Mouse (Mus musculus): ENCODE measurements around the gene Slc30a2.
A peak's percentile ranks its signal among the peaks of the same experiment; 100 is the strongest.
"Not testable (repeated sequence)": the region's sequence is repeated elsewhere in the genome, so short reads cannot be mapped to it uniquely, and the experiment has no call there.

The Slc30a2 gene

DNA sequence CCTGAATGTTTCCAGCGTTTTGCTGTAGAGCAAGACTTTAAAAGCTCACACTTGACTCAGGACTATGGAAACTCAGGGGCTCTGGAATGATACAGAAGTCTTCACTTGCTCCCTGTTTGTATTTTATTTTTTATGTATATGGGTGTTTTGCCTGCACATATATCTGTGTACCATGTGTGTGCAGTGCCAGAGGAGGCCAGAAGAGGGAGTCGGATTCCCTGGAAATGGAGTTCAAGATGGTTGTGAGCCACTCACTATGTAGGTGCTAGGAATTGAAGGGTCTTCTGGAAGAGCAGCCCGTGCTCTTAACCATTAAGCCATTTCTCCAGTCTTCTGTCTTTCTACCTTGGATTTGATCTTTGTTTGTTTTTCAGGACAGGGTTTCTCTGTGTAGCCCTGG, 21.5 kb upstream of the Slc30a2 start:
- DNase-seq (ENCODE audit: low spot score), result no peak

DNA sequence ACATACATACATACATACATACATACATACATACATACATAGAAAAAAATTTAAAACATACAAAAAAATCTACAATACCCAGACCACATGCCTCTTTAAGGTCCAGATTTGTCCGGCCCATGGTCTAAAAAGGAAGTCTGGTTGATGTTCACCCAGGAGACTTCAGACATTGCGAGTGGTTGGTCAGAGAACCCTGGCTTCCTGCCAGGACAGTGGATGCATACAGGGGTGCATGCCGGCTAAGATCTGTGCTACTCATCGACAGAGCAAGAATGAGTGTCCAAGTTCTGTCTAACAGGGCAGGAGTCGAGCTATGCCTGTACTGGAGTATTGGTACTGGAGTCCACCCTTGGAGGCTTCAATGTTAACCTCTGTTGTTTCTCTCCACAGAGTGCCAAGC, 18.3 kb upstream of the Slc30a2 start:
- no peak for DNase-seq (ENCODE audit: low spot score)

DNA sequence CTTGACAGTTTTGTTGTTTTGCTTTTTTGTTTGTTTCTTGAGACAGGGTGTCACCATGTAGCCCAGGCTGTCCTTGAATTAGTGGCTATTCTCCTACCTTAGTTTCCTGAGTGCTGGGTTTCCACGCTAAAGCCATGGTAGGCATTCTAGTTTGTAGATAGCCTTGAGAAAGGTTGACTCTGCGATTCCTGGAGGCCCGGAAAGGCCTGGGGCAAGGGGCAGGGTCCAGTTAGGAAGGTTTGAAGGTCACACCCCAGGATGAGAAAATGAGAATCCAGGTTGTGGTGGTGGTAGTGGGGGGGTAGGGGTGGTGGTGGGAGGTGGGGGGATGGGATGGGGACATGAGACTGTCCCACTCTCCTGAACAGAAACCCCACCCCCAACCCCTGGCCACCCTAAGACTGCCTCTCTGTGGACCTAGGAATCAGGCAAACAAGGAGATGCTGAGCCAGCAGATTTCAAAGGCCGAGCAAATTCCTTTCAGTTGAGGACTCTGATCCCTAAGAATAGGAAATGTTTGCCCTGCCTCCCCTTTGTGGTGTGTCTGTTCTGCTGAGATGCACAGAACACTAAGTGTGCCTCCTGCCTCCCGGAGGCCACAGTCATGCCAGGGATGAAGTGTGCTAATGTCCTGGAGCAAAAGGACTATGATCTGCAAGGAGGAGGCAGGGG, 16.0 kb upstream of the Slc30a2 start:
- DNase-seq (ENCODE audit: low spot score), result no peak

DNA sequence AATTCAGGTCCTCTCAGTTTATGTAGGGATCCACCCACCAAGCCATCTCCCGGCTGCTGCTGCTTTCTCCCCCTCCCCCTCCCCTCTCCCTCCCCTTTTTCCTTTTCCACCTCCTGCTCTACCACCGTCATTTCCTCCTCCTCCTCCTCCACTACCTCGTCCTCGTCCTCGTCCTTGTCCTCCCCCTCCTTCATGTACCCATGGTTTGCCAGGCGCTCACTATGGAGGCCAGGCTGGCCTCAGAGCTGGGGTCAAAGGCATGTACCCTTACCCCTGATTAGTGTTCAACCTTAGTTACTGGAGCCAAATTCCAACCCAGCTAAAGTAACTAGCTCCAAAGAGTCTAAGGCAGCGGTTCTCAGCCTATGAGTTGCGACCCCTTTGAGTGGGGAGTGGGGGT, 14.8 kb upstream of the Slc30a2 start:
- no peak for DNase-seq (ENCODE audit: low spot score)

DNA sequence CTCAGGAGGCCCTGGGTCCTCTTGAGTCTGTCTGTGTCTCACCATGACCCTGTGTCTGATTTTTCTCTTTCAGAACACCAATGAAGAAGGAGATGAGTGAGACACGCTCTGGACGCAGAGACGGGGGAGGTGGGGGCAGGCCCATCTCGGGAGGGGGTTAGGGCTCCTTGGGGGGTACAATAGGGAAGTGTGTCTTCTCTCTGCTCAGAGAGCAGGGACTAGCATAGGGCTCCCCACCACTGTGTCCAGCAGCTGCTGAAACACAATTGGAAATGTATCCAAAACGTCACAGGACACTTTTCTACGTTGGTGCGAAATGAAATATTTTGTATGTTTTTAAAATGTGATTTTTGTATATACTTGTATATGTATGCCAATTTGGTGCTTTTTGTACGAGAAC, 14.1 kb upstream of the Slc30a2 start:
- DNase-seq (ENCODE audit: low spot score), result no peak

DNA sequence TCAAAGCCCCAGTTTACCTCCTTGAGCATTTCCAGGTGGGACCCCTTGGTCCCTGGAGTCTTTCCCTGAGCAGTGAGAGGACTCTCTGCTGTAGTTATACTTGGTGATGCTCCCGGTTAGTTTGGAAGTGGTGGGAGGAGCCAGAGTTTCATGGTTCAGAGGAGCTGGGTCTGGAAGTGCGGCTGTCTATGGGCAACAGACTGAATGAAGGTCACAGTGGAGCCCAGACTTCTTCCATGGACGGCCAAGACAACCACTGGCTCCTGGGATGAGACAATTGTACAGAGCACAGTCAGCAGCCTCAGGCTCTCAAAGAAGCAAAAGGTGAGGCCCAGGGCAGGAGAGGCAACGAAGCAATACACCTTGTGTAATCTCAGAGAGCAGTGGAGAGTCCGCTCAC, 12.7 kb upstream of the Slc30a2 start:
- DNase-seq (ENCODE audit: low spot score), result no peak

DNA sequence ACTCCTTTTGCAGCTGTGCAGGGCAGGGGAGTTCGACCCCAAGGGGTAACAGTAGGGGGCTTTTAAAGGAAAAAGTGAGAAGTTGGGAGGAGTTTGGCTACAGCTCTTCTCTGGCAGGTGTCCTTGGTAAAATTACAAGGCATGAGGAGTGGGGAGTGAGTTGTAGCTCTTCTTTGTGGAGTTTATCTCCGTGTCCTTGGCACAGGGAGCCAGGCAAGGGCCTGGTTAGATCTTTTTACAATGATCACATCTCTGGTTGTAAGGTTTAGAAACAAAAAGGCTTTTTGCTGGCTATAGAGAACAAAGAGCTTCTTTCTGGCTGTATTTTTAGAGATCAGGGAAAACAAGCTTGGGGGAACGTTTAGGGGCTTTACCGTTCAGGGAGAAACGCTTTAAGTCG, 1.8 kb upstream of the Slc30a2 start:
- DNase-seq (ENCODE audit: low spot score), result not testable (repeated sequence)

DNA sequence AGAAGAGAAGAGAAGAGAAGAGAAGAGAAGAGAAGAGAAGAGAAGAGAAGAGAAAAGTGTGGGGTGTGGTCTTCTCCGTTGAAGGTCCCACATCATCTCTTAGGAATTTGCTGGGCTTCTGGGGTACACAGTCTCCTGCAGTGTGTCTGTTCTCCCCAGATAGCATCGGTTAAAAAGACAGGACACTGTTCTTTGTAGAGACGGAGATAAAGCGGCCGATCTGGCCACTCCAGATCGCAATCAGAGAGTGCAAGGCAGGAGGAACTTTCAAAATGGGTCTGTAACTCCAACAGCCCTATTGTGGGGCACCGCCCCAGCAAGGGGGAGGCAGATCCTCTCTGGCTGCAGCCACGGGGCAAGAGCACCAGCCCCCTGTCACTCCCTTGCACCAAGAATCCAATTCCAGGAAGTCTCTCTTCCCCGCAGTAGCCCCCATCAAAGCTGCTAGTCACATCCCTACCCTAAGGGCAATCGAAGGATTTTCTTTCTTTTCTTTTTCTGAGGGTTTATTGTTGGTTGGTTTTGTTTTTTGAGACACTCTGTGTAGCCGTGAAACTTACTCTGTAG, 685 bp upstream of the Slc30a2 start:
- peak; percentile 14 for DNase-seq (ENCODE audit: low spot score)

DNA sequence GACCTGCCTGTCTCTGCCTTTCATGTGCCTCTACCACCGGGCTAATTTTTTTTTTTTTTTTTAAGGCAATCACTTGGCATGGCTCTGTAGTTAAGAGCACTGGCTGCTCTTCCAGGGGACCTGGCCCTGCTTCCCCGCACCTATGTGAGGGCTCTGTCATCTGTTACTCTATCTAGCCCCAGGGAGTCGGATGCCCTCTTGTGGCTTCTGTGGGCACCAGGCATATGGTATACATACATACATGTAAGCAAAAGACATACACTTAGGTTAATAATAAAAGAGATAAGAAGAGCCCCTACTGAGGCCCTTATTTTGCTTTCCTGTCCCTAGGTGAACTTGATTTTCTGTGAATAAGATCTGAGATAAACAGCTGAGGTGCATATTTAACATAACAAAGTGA, 1.6 kb downstream of the Slc30a2 start:
- no peak for DNase-seq (ENCODE audit: low spot score)

DNA sequence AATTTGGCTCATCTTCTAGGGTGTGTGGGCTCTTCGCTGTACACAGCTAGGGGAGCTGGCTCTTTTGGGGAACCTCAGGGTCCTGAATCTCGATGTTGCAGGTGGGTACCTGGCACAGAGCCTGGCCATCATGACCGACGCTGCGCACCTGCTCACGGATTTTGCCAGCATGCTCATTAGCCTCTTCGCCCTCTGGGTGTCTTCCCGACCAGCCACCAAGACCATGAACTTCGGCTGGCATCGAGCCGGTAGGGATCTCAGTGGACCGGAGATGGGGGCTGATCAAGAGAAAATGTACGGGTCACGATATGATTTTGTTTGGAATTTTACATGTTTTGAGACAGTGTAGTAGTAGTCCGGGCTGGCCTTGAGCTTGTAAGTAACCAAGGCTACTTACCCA, 2.8 kb downstream of the Slc30a2 start:
- DNase-seq (ENCODE audit: low spot score), result no peak

DNA sequence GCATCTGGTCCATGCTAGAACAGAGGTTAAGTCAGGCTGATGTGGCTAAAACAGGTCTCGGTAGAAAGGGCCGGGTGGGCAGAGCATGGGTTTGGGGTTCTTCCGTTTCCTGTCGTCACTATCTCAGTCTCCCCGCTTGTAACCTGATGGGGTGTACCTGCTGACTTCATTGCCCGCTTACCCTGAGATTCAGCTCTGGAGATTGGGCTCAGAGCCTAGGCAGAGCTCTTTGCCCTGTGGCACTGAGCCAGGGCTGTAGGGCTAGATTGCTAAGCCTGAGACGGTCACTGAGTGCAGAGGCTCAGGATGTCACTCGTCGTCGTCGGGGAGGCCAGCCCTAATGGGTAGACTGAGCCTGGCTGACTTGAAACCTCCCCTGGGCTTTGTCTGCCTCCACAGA, 5.1 kb downstream of the Slc30a2 start:
- no peak for DNase-seq (ENCODE audit: low spot score)

DNA sequence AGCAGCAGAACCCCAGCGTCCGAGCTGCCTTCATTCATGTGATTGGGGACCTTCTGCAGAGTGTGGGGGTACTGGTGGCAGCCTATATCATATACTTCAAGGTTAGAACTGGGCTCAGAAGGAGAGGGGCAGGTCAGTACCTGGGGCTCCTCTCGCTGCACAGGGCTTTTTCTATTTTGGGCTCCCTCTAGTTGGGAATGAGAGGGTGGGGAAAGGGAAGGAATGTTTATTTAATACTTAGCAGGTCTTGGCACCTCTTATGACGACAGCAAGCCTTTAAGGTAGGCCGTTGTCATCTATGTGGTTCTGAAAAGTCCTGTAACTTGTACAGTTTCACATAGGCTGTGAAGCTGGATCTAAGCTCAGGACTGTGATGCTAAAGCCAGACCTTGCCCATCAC, 5.6 kb downstream of the Slc30a2 start:
- DNase-seq (ENCODE audit: low spot score), result no peak

DNA sequence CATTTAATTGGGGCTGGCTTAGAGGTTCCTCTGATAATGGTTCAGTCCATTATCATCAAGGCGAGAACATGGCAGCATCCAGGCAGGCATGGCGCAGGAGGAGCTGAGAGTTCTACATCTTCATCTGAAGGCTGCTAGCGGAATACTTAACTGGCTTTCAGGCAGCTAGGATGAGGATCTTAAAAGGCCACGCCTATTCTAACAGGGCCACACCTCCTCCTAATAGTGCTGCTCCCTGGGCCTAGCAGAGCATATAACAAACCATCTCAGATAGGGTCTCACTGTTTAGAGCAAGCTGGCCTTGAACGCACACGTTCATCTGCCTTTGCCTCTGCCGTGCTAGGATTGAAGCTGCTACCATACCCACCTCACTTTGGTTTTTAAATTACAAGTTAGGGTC, 6.8 kb downstream of the Slc30a2 start:
- no peak for DNase-seq (ENCODE audit: low spot score)

DNA sequence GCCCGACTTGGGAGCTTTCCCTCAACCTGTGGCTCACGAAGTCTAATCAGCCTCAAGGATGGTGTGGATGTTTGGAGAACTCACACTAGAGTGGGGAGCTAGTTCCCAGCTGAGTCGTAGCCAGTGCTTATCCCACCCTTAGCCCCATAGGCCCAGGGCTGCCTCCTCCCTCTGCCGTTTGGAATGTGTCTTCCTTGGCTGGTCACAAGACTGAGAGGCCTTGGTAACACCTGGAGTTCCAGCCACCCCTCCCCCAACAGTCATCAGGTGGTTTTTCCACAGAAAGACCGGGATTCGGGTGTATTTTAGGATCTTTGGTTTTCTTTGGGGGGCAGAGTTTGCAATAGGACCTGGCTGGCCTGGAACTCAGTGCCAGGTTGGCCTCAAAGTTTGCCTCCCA, 7.7 kb downstream of the Slc30a2 start:
- no peak for DNase-seq (ENCODE audit: low spot score)

DNA sequence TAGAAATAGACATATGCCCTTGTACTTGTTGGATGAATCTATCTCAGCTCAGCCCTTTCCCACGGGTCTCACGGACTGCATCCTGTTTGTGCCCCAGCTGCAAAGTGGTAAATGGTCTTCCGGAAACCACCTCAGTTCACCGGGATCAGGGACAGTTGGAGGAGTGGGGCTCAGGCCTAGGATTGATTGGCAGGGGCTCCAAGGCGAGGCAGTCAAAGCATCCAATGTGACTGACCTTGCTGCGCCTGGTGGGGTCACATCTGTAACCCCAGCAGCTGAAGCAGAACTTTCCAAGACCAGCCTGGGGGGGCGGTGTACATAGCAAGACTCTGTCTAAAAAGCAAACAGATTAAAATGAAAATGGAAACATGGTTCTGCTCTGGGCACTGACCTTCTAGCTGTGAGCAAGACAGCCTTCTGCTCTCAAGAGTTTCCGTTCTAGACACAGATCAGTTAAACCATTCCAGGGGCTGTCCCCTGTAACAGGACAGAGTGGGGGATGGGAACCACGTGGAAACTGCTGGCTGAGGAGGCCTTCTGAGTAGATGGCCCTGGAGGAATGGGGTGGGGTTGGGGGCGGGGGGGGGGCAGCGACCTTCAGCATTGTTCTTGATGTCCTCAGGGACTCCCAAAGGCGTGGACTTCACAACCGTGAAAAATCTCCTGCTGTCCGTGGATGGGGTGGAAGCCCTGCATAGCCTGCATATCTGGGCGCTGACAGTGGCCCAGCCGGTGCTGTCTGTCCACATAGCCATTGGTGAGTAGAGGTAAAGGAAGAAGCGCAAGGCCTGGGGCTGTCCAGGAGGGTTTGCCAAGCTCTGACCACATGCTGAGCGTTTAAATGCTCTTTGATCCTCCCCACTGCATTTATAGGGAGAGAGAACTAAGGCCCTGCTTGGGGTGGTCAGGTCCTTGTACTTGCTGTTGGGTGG, 8.6 kb downstream of the Slc30a2 start:
- peak; percentile 54 for DNase-seq (ENCODE audit: low spot score)

DNA sequence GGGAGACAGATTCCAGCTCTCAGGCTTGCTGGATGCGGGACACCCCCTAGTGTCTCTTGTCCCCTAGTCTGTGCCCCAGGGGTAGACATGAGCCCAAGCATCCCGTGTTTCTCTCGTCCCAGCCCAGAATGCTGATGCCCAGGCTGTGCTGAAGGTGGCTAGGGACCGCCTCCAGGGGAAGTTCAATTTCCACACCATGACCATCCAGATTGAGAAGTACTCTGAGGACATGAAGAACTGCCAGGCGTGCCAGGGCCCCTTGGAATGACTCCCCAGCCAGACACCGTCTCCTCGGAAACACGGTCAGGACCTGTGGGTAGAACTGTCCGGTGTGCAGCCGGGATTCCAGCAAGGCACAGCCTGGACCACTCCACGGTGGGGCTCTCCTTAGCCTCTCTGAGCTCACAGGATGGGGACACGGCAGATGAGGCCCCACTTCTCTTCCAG, 9.3 kb downstream of the Slc30a2 start:
- DNase-seq (ENCODE audit: low spot score), result no peak

DNA sequence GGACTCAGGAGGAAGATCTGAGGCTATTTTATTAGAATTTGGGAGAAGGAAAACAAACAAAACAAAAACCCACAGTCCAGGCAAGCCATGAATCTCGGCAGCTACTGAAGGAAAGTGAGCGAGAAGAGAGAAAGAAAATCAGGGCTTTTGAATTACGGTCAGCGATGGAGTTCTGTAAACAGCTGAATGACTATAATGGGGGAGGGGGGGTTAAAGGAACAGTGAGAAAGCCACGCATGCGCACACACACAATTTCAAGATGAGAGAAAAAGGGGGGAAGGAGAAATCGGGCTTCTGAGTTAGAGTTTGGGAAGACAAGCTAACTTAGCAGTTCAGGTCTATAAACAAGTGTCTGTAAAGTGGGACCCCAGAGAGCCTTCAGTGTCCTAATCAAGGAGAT, 9.9 kb downstream of the Slc30a2 start:
- no peak for DNase-seq (ENCODE audit: low spot score)

DNA sequence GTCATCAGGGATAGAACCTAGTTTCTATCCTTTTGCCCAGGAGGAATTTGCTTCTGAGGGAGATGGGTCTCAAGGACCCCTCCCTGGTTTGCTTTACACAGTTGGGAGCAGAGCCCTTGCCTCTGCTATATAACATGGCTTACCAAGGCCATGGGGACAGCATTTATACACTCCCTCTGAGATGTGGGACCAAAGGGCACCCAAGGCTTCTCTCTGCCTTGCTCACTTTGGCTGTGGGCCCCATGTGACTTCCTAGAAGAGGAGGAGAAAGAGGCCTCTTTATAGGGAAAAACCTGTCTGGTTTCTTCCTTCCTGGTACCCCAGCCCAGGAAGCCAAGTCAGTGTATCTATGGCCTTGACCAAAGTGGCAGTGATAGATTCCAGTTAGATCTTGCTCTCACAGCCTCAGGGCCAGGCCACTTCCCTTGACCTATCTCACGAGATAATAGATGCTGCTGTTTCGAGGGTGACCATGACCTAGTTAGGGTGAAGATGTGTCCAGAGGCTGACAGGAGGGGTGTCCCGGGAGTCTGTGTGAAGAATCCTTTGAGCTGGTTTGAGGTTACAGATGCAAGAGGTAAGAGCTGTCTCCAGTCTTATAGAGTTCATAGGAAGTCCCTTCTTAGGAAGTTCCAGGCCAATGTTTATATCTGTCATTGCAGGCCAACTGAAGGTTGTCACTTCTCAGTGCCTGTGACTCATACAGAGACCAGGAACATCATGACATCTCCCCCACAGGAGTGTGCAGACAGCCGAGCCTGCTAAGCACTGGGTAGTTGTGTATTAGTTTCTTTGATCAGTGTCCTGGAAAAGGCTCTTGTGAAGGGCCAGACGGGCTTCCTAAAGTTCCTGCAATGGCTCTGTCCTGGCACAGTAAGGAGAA, 10.8 kb downstream of the Slc30a2 start:
- no peak for DNase-seq (ENCODE audit: low spot score)

DNA sequence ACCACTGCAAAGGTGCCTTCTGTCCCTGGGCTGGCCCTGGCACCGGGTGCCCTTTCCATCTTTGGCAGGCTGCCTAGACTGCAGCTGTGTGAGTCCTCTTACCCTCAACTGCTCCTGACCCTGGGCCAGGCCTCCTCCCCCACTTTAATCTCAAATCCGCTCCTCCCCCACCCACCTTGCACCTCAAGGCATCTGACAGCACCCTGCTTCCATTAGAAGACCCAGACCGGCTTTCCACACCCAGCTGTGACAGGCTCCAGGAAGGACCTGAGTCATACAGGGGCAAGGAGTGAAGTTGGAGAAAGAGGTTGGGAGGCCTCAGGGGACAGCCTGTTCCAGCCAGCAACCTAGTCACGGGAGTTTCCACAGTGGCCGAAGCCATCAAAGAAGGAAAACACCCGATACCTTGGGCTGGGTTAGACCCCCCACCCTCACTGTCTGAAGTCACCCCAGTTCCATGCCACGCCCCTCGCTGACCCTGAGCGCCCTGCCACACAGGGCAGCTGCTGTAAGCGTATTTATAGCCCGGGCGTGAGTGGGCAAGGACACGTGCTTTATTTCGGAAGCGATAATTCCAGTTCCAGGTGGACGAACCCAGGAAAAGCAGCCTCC, 13.0 kb downstream of the Slc30a2 start:
- DNase-seq (ENCODE audit: low spot score), result no peak

DNA sequence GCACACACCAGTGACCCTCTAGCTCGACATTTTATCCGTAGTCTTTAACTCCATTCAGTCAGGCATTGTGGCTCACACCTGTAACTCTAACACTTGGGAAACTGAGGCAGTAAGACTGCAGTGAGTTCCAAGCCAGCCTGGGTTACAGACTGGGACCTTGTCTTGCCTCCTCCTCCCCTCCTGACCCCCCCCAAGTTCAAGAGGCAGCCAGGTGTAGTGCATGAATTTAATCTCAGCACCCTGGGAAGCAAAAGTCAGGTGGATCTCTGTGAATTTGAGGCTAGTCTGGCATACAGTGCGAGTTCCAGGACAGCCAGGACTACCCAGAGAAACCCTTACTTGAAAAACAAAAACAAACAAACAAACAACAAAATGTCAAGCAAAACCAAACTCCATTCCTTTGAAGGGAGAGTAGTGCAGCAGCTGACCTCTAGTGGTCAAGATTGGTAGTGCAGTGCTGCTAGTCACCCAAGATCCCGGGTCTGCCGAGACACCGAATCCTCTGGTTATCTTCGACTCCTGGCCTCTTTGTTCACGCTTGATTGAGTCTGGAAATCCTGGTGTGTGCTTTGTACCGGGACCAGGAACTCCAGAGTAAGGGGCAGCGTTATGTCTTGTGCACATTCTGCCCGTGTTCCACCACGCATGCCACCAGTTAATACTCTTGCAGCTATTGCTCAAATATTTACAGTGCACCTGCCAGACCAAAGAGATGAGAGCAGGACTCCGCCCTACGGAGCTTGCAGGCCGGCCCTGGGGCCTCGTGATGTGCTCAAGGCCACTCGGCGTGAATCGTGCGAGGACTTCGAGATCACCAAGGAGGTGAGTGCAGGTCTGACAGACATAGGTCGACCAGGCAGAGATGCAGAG, 13.8 kb downstream of the Slc30a2 start:
- DNase-seq (ENCODE audit: low spot score), result peak; percentile 86

DNA sequence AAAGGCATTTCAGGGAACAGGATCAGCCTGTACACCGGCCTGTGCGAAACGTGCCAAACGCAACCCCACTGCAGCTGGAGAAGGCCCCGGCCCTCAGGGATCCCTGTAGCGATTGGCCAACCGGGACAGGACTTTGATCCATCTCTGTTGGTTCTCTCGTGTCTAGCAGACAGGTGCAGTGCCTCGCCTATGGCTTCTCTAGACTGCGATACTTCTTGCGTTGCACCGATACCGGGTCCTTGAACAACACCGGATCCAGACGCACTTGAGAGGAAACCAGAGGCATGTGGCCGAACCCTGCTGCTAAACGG, 14.4 kb downstream of the Slc30a2 start:
- DNase-seq (ENCODE audit: low spot score), result no peak
